Mouse (Mus musculus) erythroblast, embryonic 14.5 days (primary cell): ENCODE data around the gene Dscam. TPM values are rescaled to one million over a fixed set of nuclear protein-coding genes. Genes with fewer than 3 reads are reported as not detected.

Experiments used
- H3K27me3 ChIP-seq: 2 replicates; pipeline ENCODE4 v1.6.1; 2012; ENCODE audit warnings: inconsistent platforms; ENCODE audit not compliant: control insufficient read depth
- H3K36me3 ChIP-seq: 2 replicates; pipeline ENCODE4 v1.6.1; 2012; ENCODE audit warnings: mild to moderate bottlenecking, inconsistent platforms; ENCODE audit not compliant: control insufficient read depth
- H3K4me1 ChIP-seq: 2 replicates; pipeline ENCODE4 v1.6.1; 2012; ENCODE audit warnings: inconsistent platforms; ENCODE audit not compliant: control insufficient read depth
- H3K4me3 ChIP-seq: replicated peaks from 2 replicates; pipeline ENCODE3; 2012; ENCODE audit warnings: moderate library complexity, mild to moderate bottlenecking, inconsistent platforms
- H3K9me3 ChIP-seq: 2 replicates; pipeline ENCODE4 v1.6.1; 2012; ENCODE audit warnings: low read length, inconsistent platforms, mixed read lengths; ENCODE audit not compliant: control insufficient read depth
- GATA1 ChIP-seq: IDR thresholded peaks from 2 replicates; pipeline ENCODE4 v1.6.1; 2012; ENCODE audit warnings: low read length, inconsistent platforms, mixed read lengths
- TAL1 ChIP-seq: IDR thresholded peaks from 3 replicates; pipeline ENCODE4 v1.6.1; 2012; ENCODE audit warnings: low read length, inconsistent platforms, mixed read lengths
- polyA plus RNA-seq: library from polyadenylated mRNA; stranded (reverse); fragments of >175 nt; gene quantifications from 2 replicates; pipeline ENCODE4 v1.2.3, GENCODE M21; 2012

Dscam gene
- polyA plus RNA-seq, 1 experiment = not detected

GRCm38 (mm10) chr16:96722135-96722534, 448.4 kb downstream of the Dscam start:
- Histone ChIP-seq H3K36me3 (no peaks in the 10 kb centered on the region), H3K4me3 (no peak overlapping the region), H3K27me3 (no peaks in the 10 kb centered on the region), H3K9me3 (no peaks in the 10 kb centered on the region), H3K4me1 (no peaks in the 10 kb centered on the region)
- TF ChIP-seq TAL1 (no peak), GATA1 (no peak)

GRCm38 (mm10) chr16:96721241-96721640, 449.3 kb downstream of the Dscam start:
- Histone ChIP-seq H3K36me3 (no peaks in the 10 kb centered on the region), H3K27me3 (no peaks in the 10 kb centered on the region), H3K9me3 (no peaks in the 10 kb centered on the region), H3K4me3 (no peak overlapping the region), H3K4me1 (no peaks in the 10 kb centered on the region)
- TF ChIP-seq TAL1 (no peak), GATA1 (no peak)

- Histone ChIP-seq H3K9me3 (no peaks in the 10 kb centered on the region), H3K4me3 (no peak overlapping the region), H3K27me3 (no peaks in the 10 kb centered on the region), H3K36me3 (no peaks in the 10 kb centered on the region), H3K4me1 (no peaks in the 10 kb centered on the region)
- TF ChIP-seq GATA1 = no peak
- no peak for TF ChIP-seq TAL1
Observed at GRCm38 (mm10) chr16:96720666-96721065, 449.9 kb downstream of the Dscam start.

- H3K27me3 ChIP-seq = no peaks in the 10 kb centered on the region
- no peaks in the 10 kb centered on the region for H3K9me3 ChIP-seq
Observed at GRCm38 (mm10) chr16:96718221-96718620, 452.3 kb downstream of the Dscam start.

GRCm38 (mm10) chr16:96716633-96717032, 453.9 kb downstream of the Dscam start:
- no peaks in the 10 kb centered on the region for H3K4me1 ChIP-seq
- H3K4me3 ChIP-seq = no peak overlapping the region
- no peaks in the 10 kb centered on the region for H3K27me3 ChIP-seq
- H3K9me3 ChIP-seq = no peaks in the 10 kb centered on the region
- TF ChIP-seq TAL1 (no peak), GATA1 (no peak)
- H3K36me3 ChIP-seq = no peaks in the 10 kb centered on the region

More at GRCm38 (mm10) chr16:96718221-96718620, 452.3 kb downstream of the Dscam start:
- Histone ChIP-seq H3K4me1 (no peaks in the 10 kb centered on the region), H3K4me3 (no peak overlapping the region), H3K36me3 (no peaks in the 10 kb centered on the region)
- TF ChIP-seq GATA1 (no peak), TAL1 (no peak)

GRCm38 (mm10) chr16:96711935-96712334, 458.6 kb downstream of the Dscam start:
- TF ChIP-seq TAL1 (no peak), GATA1 (no peak)
- H3K4me1 ChIP-seq = no peaks in the 10 kb centered on the region
- H3K4me3 ChIP-seq = no peak overlapping the region
- no peaks in the 10 kb centered on the region for H3K27me3 ChIP-seq
- H3K9me3 ChIP-seq = no peaks in the 10 kb centered on the region
- H3K36me3 ChIP-seq = no peaks in the 10 kb centered on the region

GRCm38 (mm10) chr16:96700551-96700950, 470.0 kb downstream of the Dscam start:
- Histone ChIP-seq H3K27me3 (no peaks in the 10 kb centered on the region), H3K4me1 (no peaks in the 10 kb centered on the region), H3K36me3 (no peaks in the 10 kb centered on the region), H3K4me3 (no peak overlapping the region), H3K9me3 (no peaks in the 10 kb centered on the region)
- TF ChIP-seq TAL1 (no peak), GATA1 (no peak)

- TF ChIP-seq TAL1 = no peak
- no peak for TF ChIP-seq GATA1
- Histone ChIP-seq H3K4me3 (no peak overlapping the region), H3K36me3 (no peaks in the 10 kb centered on the region), H3K27me3 (no peaks in the 10 kb centered on the region), H3K4me1 (no peaks in the 10 kb centered on the region), H3K9me3 (no peaks in the 10 kb centered on the region)
Observed at GRCm38 (mm10) chr16:96695882-96696281, 474.7 kb downstream of the Dscam start.

GRCm38 (mm10) chr16:96691576-96691975, 479.0 kb downstream of the Dscam start:
- Histone ChIP-seq H3K9me3 (no peaks in the 10 kb centered on the region), H3K36me3 (no peaks in the 10 kb centered on the region), H3K27me3 (no peaks in the 10 kb centered on the region), H3K4me1 (no peaks in the 10 kb centered on the region), H3K4me3 (no peak overlapping the region)
- TF ChIP-seq TAL1 = no peak
- TF ChIP-seq GATA1 = no peak

- Histone ChIP-seq H3K36me3 (no peaks in the 10 kb centered on the region), H3K27me3 (no peaks in the 10 kb centered on the region), H3K4me3 (no peak overlapping the region), H3K4me1 (no peaks in the 10 kb centered on the region), H3K9me3 (no peaks in the 10 kb centered on the region)
- no peak for TF ChIP-seq GATA1
- TF ChIP-seq TAL1 = no peak
Observed at GRCm38 (mm10) chr16:96690052-96690451, 480.5 kb downstream of the Dscam start.
